Mouse (Mus musculus): ENCODE results near the gene Gfm1.

Gfm1 gene

DNA sequence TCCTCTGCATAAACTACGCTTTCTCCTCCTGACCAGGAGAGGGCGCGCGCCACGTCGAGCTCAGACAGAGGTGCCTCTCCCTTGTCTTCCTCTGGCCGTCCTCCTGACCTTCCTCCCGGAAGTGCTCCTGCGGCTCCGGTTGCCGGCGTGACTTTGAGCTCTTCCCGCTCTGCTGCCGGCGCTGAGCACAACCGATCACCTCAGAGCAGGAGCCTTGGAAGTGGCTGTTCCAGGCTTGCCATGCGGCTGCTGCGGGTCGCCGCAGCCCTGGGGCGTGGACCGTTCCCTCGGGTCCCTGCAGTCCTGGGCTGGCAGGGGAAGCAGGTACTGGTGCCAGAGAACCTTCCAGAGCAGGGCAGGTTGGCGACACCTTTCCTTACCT lies at the start of gene Gfm1:
Gene Gfm1, plus strand, starts transcription at position 98 of the 382 bp plus-strand sequence.
- in situ Hi-C loops (cut with MboI; ENCODE audit: low sequenced_read_pairs): no loop called here

DNA sequence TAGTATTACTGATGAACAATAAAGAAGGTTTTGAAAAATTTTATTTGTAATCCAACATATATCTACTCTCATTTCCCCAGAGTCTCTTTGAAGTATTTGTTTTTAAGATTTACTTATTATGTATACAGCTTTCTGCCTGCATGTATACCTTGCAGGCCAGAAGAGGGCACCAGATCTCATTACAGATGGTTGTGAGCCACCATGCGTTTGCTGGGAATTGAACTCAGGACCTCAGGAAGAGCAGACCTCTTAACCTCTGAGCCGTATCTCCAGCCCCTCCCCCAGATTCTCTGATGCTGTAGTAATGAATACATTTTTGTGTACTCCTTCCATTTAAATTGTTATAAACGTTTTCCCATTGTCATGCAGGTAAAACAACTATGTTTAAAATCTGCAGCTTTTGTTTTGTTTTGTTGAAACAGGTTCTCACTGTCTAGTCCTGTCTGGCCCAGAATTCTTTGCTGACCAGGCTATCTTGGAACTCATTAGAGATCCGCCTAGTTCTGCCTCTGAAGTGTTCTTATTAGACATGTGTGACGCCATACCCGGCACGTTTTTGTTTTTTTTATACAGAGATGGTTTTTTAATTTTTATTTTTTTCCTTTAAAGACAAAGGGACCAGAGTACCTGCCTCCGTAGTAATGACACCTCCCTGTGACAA lies 428 bp upstream of the Gfm1 start:
- in situ Hi-C loops (cut with MboI; ENCODE audit: low sequenced_read_pairs): no loop called here

DNA sequence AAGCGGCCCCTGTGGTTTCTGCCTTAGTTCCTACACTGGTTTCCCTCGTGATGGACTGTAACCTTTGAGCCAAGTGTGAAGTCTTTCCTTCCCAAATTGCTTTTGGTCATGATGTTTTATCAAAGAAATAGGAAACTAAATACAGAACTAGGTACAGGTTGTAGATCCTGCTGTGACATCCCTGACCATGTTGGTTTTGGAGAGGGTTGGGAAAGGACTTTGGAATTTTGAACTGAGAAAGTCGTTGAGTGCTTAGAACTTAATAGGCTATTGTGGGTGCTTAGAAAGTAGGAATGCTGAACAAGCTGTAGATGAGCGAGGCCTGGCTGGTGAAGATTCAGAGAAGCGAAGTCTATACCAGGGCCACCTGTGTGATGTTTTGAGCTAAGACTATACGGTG lies 4.1 kb downstream of the Gfm1 start:
- in situ Hi-C loops (cut with MboI; ENCODE audit: low sequenced_read_pairs): no loop called here

GRCm38 (mm10) chr3:67447143-67447542 lies 17.2 kb downstream of the Gfm1 start:
- in situ Hi-C loops (cut with MboI; ENCODE audit: low sequenced_read_pairs): no loop called here

GRCm38 (mm10) chr3:67449660-67450059 lies 19.8 kb downstream of the Gfm1 start:
- in situ Hi-C loops (cut with MboI; ENCODE audit: low sequenced_read_pairs): no loop called here

- in situ Hi-C loops (cut with MboI; ENCODE audit: low sequenced_read_pairs): no loop called here
These were observed 20.8 kb downstream of the Gfm1 start for GRCm38 (mm10) chr3:67450601-67451210.

- in situ Hi-C loops (cut with MboI; ENCODE audit: low sequenced_read_pairs): no loop called here
These were observed 30.0 kb downstream of the Gfm1 start for GRCm38 (mm10) chr3:67459881-67460280.

- in situ Hi-C loops (cut with MboI; ENCODE audit: low sequenced_read_pairs): no loop called here
These were observed 32.1 kb downstream of the Gfm1 start for GRCm38 (mm10) chr3:67462015-67462414.

DNA sequence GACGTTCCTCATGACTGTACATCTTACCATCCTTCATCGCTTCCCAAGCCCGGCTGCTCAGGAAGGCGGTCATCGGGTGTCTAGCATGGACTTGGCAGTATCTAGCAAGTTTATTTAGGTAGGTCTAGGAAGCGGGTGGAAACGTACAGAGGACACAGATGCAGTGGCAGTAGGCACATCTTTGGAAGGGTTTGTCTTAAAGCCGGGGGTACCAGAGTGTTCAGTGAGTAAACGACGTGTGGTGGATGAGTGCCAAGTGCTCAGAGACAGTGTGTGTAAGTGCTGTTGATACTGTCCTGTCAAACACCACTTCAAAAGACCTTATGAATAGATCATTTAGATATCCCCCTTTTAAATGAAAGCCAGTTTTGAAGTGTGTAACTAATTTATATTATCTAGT lies 32.7 kb downstream of the Gfm1 start:
- in situ Hi-C loops (cut with MboI; ENCODE audit: low sequenced_read_pairs): no loop called here

DNA sequence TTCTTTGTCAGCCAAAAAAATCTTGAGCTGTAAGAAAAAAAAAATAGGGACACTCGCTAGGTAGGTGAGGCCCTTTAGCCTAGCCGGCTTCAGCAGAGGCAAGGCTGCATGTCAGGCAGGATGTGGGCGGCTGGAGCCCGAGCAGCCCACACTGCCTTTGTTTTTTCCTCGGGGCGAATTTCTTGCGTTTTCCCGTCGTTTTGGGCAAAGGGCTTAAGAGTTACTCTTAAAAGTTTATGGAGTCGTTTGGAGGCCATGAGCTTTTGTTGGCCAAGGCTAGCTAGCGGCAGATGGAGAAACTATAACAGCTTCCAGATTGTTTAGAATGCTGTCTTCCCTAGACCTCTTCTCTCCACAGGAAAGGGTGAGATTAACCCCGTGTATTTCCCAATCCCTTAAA lies 33.1 kb downstream of the Gfm1 start:
- in situ Hi-C loops (cut with MboI; ENCODE audit: low sequenced_read_pairs): no loop called here

DNA sequence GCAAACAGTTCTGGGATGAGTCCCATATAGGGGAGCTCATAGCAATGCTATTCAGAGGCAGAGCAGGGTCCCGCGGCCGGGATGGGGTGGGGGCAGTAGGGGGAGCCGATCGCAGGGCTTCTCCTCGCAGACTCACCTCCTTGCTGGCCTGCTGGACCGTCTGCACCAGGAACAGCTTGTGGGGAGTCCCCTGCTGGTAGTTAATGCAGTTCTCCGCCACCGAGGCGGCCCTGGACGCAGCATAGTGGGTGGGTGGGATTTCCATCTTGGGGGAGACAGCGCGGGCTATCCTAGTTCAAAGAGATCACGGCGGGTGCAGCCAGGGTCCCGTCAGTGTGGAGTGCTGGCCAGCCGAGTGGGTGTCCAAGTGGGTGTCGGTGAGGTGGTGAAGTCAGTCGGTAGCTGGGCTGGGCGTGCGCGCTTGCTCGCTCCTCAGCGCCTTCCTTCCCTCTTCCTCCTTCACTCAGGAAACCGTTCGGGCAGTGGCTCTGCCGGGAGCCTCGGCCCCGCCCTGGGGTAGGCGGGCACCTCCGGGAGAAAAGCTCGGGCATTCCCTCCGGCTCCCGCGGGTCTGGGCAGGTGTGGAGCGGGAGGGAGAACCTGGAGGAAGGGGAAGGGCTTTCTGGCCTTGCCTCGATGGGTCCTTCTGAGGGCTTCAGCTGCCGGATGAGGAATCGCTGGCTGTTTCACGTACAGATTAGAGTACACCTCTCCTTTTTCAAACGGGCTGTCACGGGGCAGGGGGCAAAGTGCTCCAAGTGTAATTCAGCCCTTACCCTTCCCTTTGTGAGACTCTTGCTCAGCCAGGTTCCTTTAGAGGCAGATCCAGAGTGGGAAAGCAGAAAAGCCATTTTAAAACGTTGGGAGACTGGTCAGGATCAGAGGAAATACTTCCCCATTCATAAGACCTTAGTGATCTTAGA lies 33.8 kb downstream of the Gfm1 start, which contains the start of gene Lxn:
Gene Lxn, minus strand, starts transcription at position 477 of the 923 bp plus-strand sequence.
- in situ Hi-C loops (cut with MboI; ENCODE audit: low sequenced_read_pairs): no loop called here

DNA sequence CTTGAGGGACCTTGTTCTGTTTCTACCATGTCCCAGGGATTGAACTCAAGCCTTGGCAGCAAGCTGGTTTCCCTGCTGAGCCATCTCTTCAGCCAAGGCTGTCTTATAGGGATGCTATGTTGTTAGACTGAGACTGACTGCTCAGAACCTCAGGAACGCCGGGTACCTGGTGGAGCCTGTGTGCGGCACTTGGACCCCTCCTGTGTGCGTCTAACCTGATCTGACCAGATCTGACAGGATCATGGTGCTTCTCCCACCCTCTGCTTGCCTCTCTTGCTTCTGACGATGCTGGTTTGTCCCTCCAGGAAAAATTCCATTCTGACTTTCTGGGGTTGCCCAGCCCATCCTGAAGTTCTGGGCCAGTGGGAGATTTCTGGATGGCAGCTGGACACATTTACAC lies 36.7 kb downstream of the Gfm1 start:
- in situ Hi-C loops (cut with MboI; ENCODE audit: low sequenced_read_pairs): no loop called here

- in situ Hi-C loops (cut with MboI; ENCODE audit: low sequenced_read_pairs): no loop called here
These were observed 37.4 kb downstream of the Gfm1 start for GRCm38 (mm10) chr3:67467281-67467680.

DNA sequence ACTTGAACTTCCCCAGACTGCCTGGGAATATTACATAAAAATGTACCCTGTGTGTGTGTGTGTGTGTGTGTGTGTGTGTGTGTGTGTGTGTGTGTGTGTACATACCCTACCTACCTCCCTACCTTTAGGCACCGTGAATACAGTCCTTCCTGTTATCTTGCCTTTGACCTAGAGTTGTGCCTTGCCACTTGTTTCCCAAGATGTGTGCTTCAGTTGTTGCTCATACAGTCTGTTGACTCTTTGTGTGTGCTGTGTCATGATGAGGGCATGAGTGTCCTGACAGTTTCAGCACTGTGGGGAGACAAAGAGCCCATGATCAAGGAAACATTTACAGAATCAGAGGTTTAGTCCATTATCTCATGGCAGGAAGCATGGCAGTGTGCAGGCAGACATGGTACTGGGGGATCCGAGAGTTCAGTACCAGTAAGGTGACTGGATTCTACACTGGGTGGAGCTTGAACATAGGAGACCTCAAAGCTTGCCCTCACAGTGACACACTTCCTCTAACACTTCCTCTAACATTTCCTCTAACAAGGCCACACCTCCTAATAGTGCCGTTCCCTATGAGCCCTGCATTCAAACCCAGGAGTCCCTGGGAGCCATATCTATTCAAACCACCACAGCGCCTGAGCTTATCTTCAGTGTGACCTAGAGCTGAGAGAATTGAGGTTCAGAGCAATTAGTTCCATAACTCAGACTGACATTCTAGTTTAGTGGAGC lies 41.7 kb downstream of the Gfm1 start:
- in situ Hi-C loops (cut with MboI; ENCODE audit: low sequenced_read_pairs): no loop called here

GRCm38 (mm10) chr3:67473438-67473837 lies 43.5 kb downstream of the Gfm1 start:
- in situ Hi-C loops (cut with MboI; ENCODE audit: low sequenced_read_pairs): no loop called here

DNA sequence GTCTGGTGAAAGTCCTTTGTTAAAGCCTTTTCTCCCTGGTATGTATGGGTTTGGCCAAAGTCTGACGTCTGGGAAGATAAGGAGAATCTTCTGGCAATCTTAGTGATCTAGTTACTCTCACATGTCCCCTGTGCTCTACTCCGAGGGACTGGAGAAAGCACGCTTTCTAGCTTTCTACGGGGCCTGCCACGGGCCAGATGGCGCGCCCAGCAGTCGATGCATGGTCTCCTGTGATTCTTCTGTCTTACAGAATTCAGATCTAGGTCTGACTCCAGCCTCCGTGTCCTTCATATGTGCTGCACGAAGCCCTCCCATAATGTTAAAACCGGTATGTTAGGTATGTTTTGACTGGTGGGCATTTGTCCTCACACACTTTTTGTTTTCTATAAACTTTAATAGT lies 49.9 kb downstream of the Gfm1 start:
- in situ Hi-C loops (cut with MboI; ENCODE audit: low sequenced_read_pairs): no loop called here

GRCm38 (mm10) chr3:67482400-67482799 lies 52.5 kb downstream of the Gfm1 start:
- in situ Hi-C loops (cut with MboI; ENCODE audit: low sequenced_read_pairs): no loop called here

- in situ Hi-C loops (cut with MboI; ENCODE audit: low sequenced_read_pairs): no loop called here
These were observed 55.3 kb downstream of the Gfm1 start for GRCm38 (mm10) chr3:67485233-67485632.

DNA sequence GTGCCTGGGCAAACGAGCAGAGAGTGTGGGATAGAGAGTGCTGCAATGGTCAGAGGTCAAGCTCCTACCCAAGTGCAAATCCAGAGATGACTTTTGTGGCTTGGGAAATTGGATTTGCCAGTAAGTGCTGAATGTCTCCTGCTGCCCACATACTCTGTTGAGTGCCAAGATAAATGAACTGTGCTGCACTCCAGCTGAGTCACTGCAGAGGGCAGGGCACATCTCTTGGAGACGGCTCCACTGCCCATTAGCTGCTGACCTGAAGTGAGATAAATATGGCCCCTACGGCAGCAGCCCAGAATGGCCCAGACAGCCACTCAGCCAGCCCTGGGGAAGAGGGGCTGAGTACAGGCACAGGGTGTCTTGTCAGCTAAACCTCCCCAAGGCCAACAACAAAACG lies 60.3 kb downstream of the Gfm1 start:
- in situ Hi-C loops (cut with MboI; ENCODE audit: low sequenced_read_pairs): no loop called here

- in situ Hi-C loops (cut with MboI; ENCODE audit: low sequenced_read_pairs): no loop called here
These were observed 62.4 kb downstream of the Gfm1 start for GRCm38 (mm10) chr3:67492086-67492869.
